Mouse (Mus musculus) brain, adult 2 months (tissue): Measurements from ENCODE around the gene Irf9.

Source experiments
- DNase-seq: peaks from one replicate; pipeline ENCODE4 v3.0.0; 2011; ENCODE audit warnings: low read depth, low spot score

Gene Irf9

GRCm38 (mm10) chr14:55580731-55581130 lies 22.6 kb upstream of the Irf9 start:
- no peak for DNase-seq

DNA sequence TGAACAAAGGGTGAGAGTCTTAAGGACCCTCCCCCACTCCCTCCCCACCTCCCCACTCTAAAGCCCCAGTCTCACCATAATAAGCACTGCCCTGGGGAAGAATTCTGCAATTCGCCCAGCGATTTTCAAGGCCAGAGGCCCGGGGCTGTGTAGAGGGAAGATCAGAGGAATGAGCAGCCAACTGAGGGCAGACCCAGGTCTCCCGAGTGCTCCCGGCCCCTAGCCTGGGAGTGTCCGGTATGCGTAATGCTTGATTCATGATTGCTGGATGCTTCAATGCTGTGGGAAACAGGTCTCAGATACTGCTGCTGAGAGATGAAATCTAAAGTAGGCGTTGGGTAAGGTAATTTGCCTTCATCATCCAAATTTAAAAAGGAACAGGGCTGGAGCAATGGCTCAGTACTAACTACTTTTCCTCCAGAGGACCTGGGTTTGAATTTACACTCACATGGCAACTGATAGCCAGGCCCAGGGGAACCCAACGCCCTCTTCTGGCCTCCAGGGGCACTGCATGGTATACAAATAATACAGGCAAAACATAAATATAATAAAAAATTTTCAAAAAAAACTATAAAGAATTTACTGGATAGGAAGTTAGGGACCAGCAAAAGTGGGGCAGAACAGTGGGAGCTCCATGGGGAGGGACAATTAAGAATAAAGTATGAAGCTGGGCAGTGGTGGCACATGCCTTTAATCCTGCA lies 21.2 kb upstream of the Irf9 start:
- DNase-seq, result no peak

DNA sequence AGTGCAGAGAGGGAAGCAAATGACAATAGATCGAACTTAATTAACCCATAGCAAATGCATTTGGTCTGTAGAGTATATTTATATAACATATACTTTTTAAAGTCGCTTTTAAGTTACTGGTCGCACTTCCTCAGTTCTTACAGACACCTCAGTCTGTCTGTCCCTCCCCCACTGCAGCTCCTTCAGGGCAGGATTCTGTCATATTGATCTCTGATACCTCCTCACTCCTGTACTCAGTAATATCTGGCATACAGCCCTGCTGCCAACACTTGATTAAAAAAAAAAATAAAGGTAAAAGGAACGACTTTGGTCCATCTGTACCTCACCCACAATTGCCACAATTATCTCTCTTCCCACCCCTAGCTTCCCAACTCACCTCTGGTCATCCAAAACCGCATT lies 19.1 kb upstream of the Irf9 start:
- DNase-seq, result no peak

DNA sequence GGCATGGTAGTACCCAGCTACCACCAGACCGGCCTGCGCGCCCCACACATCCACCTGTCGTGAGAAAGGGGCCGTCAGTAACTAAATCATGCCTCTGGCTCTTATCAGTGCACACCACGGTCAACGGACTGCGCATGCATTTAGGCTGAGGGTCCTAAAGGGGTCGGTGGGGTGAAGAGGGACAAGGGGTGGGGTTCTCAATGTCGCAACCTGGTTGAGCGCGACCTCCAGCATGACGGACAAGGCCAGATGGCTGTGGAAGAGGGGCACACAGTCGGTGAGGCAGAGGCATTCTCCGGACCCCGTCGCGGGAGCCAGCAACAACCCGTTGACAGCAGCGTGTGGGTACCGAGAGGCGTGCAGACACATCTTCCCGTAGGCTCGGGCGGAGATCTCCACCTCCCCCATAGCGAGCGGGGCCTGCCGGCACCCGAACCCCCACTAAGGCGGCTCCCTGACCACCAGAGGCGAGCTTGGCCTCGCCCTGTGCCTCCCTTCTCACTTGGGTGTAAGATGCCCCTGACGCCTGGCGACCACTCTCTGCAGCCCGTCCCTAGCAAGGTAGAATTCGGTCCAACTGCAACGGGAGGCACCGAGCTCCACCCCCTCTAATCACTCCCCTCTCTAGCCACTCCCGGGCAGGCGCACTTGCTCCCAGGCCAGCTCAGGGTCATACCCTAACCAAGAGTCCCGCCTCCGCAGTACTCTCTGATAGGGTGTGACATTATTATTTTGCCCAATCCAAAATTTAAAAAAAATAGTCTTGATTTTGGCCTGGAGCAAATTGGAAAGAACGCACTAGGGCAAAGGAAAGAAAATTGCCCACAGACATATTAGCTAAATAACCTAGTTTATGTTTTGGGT lies 18.4 kb upstream of the Irf9 start, which contains the start of gene Emc9:
Gene Emc9 (minus strand): TSS at position 601 of the 864 bp plus-strand sequence.
- DNase-seq, result peak; percentile 93

DNA sequence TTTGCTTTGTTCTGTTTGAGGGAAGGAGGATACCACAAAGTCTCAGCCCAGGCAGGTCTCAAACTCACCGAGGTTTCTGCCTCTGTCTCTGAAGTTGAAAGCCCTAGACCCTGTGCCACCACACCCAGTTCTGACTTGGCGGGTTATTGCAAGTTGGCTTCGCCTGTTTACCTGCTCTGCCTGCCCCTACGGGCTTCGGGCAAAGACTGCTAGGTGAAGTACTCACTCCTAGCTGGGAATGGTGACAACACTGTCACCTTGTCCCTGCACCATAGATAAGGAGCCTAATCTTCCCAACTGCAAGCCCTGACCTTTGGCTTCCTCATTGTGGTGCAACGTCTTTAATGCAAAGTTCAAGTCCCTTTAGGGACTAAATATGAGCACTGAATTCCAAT lies 17.8 kb upstream of the Irf9 start:
- DNase-seq, result no peak

- DNase-seq, result no peak
Observed at GRCm38 (mm10) chr14:55586149-55586548, 17.2 kb upstream of the Irf9 start.

DNA sequence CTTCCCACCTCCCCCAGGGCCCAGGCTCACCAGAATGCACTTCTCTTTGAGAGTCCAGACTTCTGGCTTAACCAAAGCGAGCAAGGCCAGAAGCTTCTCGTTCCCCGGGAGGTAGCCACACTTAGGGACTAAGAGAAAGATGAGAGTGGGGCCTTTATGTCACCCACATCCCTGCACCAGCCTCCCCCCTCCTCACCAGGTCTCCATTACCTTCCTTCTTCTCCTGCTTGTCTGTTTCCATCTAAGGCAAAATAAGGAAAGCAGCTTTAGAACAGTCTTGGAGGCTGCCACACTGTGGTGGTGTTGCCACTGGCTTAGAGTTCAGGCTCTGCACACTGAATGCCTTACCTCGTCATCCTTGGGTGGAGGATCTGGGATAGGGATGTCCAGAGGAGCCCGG lies 14.1 kb upstream of the Irf9 start:
- no peak for DNase-seq

GRCm38 (mm10) chr14:55589771-55590448 lies 13.5 kb upstream of the Irf9 start:
- DNase-seq, result no peak

DNA sequence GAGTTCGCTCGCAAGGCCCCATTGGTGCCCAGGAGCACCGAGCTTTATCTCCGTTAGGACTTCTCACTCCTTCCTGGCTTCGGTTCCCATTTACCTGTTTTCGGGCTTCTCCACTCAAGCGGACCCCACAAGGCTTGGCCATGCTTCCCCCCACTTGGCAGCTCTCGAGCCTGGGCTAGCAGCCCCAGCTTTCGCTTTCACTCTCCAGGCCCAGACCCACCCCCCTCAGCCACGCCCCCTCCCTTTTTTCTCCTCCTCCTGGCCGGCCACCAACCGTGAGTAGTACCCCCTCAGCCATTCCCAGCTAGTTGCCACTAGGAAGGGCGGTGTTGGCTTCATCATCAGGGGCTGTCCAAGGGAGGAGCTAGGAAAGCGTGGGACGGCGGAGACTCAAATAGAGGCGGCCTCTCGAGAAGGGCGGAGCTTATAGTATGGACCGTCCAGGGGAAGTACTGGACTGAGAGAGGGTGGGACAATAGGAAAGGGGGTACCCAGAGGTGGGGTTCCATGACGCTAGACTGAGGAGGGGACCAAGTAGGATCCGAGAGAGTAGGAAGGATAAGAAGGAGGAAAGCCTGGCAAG lies 12.5 kb upstream of the Irf9 start, which contains the start of gene Psme2:
Gene Psme2 (minus strand): TSS at position 366 of the 583 bp plus-strand sequence.
- peak; percentile 98 for DNase-seq

DNA sequence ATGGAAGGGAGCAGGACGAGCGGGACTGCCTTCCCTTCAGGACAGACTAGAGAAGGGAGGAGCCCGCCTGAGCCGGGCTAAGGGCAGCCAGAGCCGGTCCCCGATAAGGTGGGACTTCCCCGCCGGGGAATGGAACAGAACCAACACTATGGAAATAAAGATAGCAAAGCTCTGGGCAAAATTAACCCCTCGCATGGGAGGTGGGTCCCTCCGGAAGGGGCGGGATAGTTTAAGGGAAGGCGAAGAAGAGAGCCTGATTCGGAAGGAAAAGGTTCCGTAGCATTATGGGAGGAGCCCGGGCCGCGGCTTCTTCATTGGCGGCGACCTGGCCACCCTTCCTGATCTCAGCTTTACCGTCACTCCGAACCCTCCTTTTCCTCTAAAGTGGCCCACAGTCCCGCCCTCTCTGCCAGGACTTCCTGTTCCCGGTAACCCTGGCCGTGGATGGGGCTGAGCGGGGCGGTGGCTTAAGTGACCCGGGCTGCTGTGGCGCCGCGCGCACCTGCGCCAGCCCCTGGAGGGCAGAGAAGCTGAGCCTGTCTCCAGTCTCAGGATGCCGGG lies 12.0 kb upstream of the Irf9 start, which contains the start of gene Rnf31:
Gene Rnf31 (plus strand): TSS at position 378 of the 561 bp plus-strand sequence.
- DNase-seq, result peak; percentile 98

DNA sequence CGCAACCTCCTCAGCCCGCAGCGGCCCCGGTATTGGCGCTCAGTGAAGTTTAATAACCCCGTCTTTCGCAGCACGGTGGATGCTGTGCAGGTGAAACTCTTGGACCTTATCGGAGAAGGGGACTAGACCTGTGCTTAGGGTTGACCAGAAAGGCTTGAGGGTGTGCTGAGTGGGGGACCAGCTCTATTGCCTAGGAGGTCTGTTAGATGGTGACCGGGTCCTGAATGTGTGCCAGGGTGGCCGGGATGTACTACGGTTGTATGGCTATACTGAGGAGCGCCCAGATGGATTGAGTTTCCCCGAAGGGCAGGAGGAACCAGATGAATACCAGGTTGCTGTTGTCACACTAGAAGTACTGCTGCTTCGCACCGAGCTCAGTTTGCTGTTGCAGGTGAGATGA lies 11.1 kb upstream of the Irf9 start:
- DNase-seq, result no peak

DNA sequence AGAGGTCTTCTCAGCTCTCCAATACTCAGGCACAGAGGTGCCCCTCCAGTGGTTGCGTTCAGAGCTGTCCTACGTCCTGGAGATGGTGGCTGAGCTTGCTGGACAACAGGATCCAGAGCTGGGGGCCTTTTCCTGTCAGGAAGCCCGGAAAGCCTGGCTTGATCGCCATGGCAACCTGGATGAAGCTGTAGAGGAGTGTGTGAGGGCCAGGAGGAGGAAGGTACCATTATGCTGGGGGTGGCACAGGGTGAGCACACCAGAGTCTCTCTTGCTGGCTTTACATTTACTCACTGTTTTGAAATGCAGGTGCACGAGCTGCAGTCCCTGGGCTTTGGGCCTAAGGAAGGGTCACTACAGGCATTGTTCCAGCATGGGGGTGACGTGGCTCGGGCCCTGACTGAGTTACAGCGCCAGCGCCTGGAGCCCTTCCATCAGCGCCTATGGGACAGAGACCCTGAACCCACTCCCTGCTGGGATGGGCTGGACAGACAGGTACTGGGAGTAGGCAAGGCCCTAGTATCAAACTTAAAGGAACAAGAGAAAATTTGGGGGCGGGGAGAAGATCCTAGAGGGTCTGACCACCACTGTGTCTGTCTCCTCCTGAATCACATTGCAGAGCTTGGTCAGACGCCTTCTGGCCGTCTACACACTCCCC lies 7.2 kb upstream of the Irf9 start:
- DNase-seq, result peak; percentile 40

DNA sequence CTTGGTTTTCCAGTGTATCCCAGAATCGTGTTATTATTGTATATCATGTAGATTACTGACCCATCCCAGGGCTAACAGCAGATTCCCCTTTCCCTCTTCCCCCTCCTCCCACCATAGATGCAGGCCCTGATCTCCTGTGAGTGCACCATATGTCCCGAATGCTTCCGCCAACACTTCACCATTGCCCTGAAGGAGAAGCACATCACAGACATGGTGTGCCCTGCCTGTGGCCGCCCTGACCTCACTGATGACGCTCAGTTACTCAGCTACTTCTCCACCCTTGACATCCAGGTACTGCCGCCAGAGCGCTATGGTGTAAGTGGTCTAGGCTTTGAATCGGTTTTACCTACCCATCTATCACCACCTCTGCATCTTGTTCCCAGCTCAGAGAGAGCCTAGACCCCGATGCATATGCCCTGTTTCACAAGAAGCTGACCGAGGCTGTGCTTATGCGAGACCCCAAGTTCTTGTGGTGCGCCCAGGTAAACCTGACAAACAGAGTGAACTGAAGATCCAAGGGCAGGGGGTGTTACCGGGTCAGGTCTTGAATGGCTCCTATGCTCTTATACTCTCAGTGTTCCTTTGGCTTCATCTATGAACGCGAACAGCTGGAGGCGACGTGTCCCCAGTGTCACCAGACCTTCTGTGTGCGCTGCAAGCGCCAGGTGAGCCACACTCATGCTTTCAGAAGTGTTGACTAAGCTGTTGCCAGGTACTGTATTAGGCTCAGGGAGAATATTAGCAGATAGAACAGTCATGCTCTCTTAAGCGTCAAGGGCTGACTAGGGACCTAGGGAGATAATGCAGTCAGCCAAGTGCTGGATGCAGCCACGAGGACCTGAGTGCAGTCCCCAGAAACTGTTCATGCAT lies 4.6 kb upstream of the Irf9 start:
- DNase-seq, result no peak

DNA sequence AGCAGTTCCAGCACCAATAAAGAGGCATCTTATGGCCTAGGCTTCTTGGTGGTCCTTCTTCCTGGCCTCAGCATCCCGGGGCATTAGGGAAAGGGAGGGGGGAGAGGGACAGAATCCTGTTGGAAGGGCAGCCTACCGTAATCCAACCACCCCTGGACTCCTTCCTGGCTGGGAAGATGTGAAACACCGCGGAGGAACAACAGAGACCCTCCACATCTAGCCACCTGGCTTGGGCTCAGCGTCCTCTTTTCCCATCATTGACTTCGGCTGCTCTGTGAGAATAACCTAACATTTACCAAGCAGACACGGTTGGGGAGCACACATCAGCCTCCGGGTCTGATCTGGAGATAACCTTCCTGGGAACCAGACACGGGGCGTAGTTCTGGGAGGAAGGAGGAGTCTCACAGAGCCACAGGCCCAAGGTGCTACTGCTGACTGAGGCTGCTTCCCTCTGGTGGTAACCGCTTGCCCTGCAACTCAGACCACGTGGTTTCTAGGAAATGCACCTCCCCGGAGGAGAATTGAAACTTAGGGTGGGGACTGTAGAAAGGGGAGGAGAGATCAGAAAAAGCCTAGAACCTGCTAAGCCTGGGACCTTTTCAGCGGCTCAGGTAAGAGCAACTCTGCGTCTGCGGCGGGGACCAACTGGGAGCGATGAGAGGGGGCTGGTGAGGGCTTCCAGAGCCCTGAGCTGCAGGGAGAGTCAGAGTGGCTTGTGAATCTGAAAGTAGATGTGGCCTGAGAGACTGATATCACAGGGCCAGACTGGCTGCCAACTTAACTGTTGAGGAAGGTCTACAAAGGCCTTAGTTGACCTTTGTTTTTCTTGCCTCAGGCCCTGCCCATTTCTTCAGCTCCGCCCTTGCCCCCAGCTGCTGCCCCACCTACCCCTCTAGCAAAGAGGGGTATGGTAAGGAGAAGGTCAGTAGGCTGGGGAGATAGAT lies 534 bp downstream of the Irf9 start:
- peak; percentile 95 for DNase-seq

DNA sequence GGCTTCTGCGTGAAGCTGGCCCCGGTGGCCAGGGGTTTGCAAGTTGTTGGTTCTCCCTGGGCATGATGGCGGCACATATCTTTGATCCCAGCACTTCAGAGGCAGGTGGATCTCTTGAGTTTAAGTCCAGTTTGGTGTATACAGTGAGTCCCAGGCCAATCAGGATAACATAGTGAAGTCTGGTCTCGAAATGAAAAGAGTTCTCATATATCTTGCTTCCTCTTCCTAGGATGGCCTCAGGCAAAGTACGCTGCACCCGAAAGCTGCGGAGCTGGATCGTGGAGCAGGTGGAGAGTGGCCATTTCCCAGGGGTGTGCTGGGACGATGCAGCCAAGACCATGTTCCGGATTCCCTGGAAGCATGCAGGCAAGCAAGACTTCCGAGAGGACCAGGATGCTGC lies 1.5 kb downstream of the Irf9 start:
- no peak for DNase-seq

GRCm38 (mm10) chr14:55605743-55606459 lies 2.5 kb downstream of the Irf9 start:
- DNase-seq, result no peak

DNA sequence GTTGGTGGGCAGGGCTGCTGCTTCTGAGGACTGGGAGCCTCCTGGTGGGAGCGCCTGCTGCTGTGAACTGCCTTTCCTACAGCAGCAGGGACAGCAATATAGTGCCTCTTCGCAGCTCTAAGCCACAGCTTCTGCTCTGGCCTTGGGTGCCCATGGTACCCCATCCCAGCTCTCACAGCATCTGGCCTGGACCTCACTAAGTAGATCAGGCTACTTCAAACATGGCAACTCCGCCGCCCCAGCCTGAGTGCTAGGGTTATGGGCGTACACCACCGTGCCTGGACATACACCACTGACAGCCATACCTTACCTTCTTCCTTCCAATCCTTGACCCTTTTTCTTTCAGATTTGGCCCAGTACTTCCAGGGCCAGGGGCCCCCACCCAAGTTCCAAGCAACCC lies 5.0 kb downstream of the Irf9 start:
- DNase-seq, result no peak

GRCm38 (mm10) chr14:55613346-55613745 lies 10.0 kb downstream of the Irf9 start:
- DNase-seq, result peak; percentile 20
